Mouse (Mus musculus) liver, adult 2 months (tissue): ENCODE measurements around the gene Rffl.

Source experiments
- CTCF ChIP-seq: fragments of 200-500 bp; IDR thresholded peaks from 2 replicates; pipeline ENCODE4 v1.5.1; 2011; ENCODE audit warnings: low read depth, low read length, control low read depth
- POLR2A ChIP-seq: fragments of 200-500 bp; IDR thresholded peaks from 2 replicates; pipeline ENCODE4 v1.6.1; 2011; ENCODE audit warnings: low read length, control low read depth; ENCODE audit not compliant: insufficient read depth; ENCODE audit errors: extremely low read depth

- no peak for TF ChIP-seq CTCF
- TF ChIP-seq POLR2A = no peak
These were observed 18.1 kb downstream of the Rffl start for GRCm38 (mm10) chr11:82852958-82853357.
